Mouse (Mus musculus): Measurements from ENCODE around the gene Sh3pxd2b. TPM values are rescaled to one million over a fixed set of nuclear protein-coding genes. Genes with fewer than 3 reads are reported as not detected.

Gene Sh3pxd2b
- polyA plus RNA-seq, 1 experiment from 2014 or later: 24.6 TPM

GRCm38 (mm10) chr11:32345504-32346297, 1.9 kb upstream of the Sh3pxd2b start:
- Histone ChIP-seq H3K4me3 (no peak overlapping the region), H3K4me1 (peaks cover 35% of the 10 kb centered on the region), H3K36me3 (peaks cover 4% of the 10 kb centered on the region; the same call in 1 of the 2 replicates), H3K4me2 (replicated peaks) (no peak overlapping the region), H3K9me3 (no peaks in the 10 kb centered on the region), H3K27me3 (replicated peaks) (no peaks in the 10 kb centered on the region), H3K27ac (no peak overlapping the region), H3K9ac (no peak overlapping the region)
- WGBS: 58% methylated on average over 6 of the region's 6 CpGs
- ATAC-seq (ENCODE audit: low FRiP score, low read depth): no peak

- 2% methylated on average over 10 of the region's 10 CpGs for WGBS
- peak; percentile 48 for ATAC-seq (ENCODE audit: low FRiP score, low read depth)
- H3K36me3 ChIP-seq: peaks cover 19% of the 10 kb centered on the region
Measured at GRCm38 (mm10) chr11:32347264-32347606, 385 bp upstream of the Sh3pxd2b start.

GRCm38 (mm10) chr11:32348433-32349283, 1.0 kb downstream of the Sh3pxd2b start:
- Histone ChIP-seq H3K9ac (peak overlapping the region; percentile 89), H3K27me3 (replicated peaks) (no peaks in the 10 kb centered on the region), H3K4me2 (replicated peaks) (peak overlapping the region; percentile 90), H3K27ac (no peak overlapping the region), H3K36me3 (peaks cover 31% of the 10 kb centered on the region), H3K4me1 (peaks cover 35% of the 10 kb centered on the region), H3K9me3 (no peaks in the 10 kb centered on the region), H3K4me3 (peak overlapping the region; percentile 72)
- WGBS: 16% methylated on average over 9 of the region's 9 CpGs
- peak; percentile 13; the same call in 1 of the 2 replicates for ATAC-seq (ENCODE audit: low FRiP score, low read depth)

More at GRCm38 (mm10) chr11:32347264-32347606, 385 bp upstream of the Sh3pxd2b start:
- H3K9ac ChIP-seq: peak overlapping the region; percentile 89
- H3K4me3 ChIP-seq: peak overlapping the region; percentile 72
- H3K27me3 ChIP-seq (replicated peaks): no peaks in the 10 kb centered on the region
- peak overlapping the region; percentile 90 for H3K4me2 ChIP-seq (replicated peaks)
- H3K27ac ChIP-seq: peak overlapping the region; percentile 28; the same call in 1 of the 2 replicates
- H3K9me3 ChIP-seq: no peaks in the 10 kb centered on the region
- H3K4me1 ChIP-seq: peaks cover 35% of the 10 kb centered on the region

GRCm38 (mm10) chr11:32349284-32349953, 1.8 kb downstream of the Sh3pxd2b start:
- Histone ChIP-seq H3K4me1 (peaks cover 35% of the 10 kb centered on the region), H3K9ac (0 out of 2 replicates have a peak overlapping the region, but pooled peaks have one; percentile 89), H3K4me3 (peak overlapping the region; percentile 72; the same call in 1 of the 2 replicates), H3K27me3 (replicated peaks) (no peaks in the 10 kb centered on the region), H3K36me3 (peaks cover 36% of the 10 kb centered on the region), H3K27ac (no peak overlapping the region), H3K4me2 (replicated peaks) (peak overlapping the region; percentile 90), H3K9me3 (no peaks in the 10 kb centered on the region)
- WGBS: 75% methylated on average over 13 of the region's 13 CpGs
- ATAC-seq (ENCODE audit: low FRiP score, low read depth): no peak

DNA sequence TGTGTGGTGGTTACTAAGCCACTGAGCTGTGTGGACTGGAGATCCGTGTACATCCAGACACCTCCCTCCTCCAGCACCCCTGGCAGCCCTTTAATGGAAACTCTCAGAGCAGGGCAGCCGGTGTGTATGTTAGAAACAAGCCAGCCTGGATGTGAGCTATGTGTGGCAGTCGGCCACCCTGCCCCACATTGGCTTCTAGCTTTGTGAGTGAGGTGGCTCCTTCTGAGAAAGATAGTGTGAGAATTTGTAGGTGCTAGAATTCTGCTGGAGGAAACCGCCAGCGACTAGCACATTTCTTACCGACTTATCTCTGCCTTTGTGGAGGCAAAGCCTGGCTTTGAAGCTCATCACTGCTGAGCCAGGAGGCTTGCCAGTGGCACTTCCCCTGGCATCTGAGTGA, 5.3 kb downstream of the Sh3pxd2b start:
- Histone ChIP-seq H3K4me2 (replicated peaks) (no peak overlapping the region), H3K36me3 (peaks cover 38% of the 10 kb centered on the region), H3K4me3 (no peak overlapping the region), H3K9me3 (no peaks in the 10 kb centered on the region), H3K4me1 (peaks cover 28% of the 10 kb centered on the region), H3K9ac (no peak overlapping the region), H3K27ac (no peak overlapping the region), H3K27me3 (replicated peaks) (no peaks in the 10 kb centered on the region)
- WGBS: 86% methylated on average over 6 of the region's 6 CpGs
- ATAC-seq (ENCODE audit: low FRiP score, low read depth): no peak

DNA sequence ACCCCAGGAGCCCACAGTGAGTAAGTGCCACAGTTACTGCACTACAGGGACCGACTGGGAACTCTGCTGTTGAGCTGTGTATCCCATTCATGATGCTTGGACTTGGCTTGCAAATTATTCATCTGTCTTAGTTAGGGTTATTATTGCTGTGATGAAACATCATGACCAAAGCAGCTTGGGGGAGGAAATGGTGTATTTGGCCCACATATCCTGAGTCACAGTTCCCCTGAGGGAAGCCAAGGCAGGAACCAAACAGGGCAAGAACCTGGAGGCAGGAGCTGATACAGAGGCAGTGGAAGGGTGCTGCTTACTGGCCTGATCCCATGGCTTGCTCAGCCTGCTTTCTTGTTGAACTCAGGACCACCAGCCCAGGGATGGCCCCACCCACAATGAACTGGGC, 7.8 kb downstream of the Sh3pxd2b start:
- H3K4me1 ChIP-seq: peaks cover 3% of the 10 kb centered on the region; the same call in 1 of the 2 replicates
- ATAC-seq (ENCODE audit: low FRiP score, low read depth): no peak
- H3K27me3 ChIP-seq (replicated peaks): no peaks in the 10 kb centered on the region
- H3K9ac ChIP-seq: no peak overlapping the region
- H3K27ac ChIP-seq: no peak overlapping the region
- no peak overlapping the region for H3K4me2 ChIP-seq (replicated peaks)
- no peak overlapping the region for H3K4me3 ChIP-seq
- peaks cover 37% of the 10 kb centered on the region for H3K36me3 ChIP-seq
- WGBS: 76% methylated on average over 1 of the region's 1 CpGs
- H3K9me3 ChIP-seq: no peaks in the 10 kb centered on the region

- no peaks in the 10 kb centered on the region for H3K27me3 ChIP-seq (replicated peaks)
- no peak overlapping the region for H3K9ac ChIP-seq
- peaks cover 2% of the 10 kb centered on the region; the same call in 1 of the 2 replicates for H3K4me1 ChIP-seq
- H3K9me3 ChIP-seq: no peaks in the 10 kb centered on the region
- ATAC-seq (ENCODE audit: low FRiP score, low read depth): 0 out of 2 replicates have a peak, but pooled peaks have one; percentile 39
- no peak overlapping the region for H3K4me3 ChIP-seq
- WGBS: 59% methylated on average over 9 of the region's 9 CpGs
- no peak overlapping the region for H3K4me2 ChIP-seq (replicated peaks)
- H3K36me3 ChIP-seq: peaks cover 20% of the 10 kb centered on the region
- H3K27ac ChIP-seq: no peak overlapping the region
Measured at GRCm38 (mm10) chr11:32357686-32358085, 10.1 kb downstream of the Sh3pxd2b start.

DNA sequence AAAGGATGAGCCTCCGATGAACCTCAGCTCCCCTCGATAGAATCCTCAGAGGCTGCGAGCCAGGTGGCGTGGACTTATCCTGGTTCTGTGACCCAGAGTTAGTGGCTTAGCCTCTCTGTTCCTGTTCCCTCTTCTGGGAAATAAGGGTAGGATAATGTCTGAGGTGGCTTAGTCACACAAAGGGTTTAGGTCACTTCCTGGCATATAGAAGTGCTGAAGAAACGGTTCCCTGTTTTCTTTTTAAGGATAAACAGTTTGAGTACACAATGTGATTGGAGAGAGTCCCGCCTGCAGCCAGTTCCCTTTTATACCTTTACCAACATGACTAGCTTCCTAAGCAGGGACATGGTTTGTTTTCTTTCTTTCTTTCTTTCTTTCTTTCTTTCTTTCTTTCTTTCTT, 10.8 kb downstream of the Sh3pxd2b start:
- WGBS: 84% methylated on average over 6 of the region's 6 CpGs
- Histone ChIP-seq H3K9ac (no peak overlapping the region), H3K9me3 (no peaks in the 10 kb centered on the region), H3K27ac (no peak overlapping the region), H3K27me3 (replicated peaks) (no peaks in the 10 kb centered on the region), H3K4me2 (replicated peaks) (no peak overlapping the region), H3K4me3 (no peak overlapping the region), H3K36me3 (peaks cover 14% of the 10 kb centered on the region), H3K4me1 (peaks cover 10% of the 10 kb centered on the region)
- no peak for ATAC-seq (ENCODE audit: low FRiP score, low read depth)

DNA sequence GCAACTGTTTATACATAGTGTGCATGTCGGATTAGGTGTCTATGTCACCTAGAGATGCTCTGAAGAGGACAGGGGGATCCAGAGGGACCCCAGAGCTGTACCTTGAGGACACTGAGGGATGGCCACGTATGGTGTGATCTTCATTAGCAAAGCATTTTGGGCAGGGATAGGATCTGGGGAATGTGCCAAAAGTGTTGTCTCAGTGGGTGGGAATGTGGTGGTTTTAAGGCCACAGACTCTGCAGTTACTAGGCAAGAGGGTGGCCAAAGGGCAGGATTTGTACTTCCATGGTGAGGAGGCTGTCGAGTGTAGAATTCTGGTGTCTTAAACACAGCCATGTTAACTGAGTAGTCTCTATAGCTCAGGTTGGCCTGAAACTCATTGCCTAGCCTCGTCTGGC, 11.9 kb downstream of the Sh3pxd2b start:
- no peak overlapping the region for H3K4me2 ChIP-seq (replicated peaks)
- no peak overlapping the region for H3K9ac ChIP-seq
- no peak overlapping the region for H3K4me3 ChIP-seq
- no peaks in the 10 kb centered on the region for H3K27me3 ChIP-seq (replicated peaks)
- no peak for ATAC-seq (ENCODE audit: low FRiP score, low read depth)
- no peaks in the 10 kb centered on the region for H3K9me3 ChIP-seq
- H3K4me1 ChIP-seq: peaks cover 18% of the 10 kb centered on the region
- H3K27ac ChIP-seq: no peak overlapping the region
- WGBS: 93% methylated on average over 4 of the region's 4 CpGs
- peaks cover 5% of the 10 kb centered on the region; the same call in 1 of the 2 replicates for H3K36me3 ChIP-seq

DNA sequence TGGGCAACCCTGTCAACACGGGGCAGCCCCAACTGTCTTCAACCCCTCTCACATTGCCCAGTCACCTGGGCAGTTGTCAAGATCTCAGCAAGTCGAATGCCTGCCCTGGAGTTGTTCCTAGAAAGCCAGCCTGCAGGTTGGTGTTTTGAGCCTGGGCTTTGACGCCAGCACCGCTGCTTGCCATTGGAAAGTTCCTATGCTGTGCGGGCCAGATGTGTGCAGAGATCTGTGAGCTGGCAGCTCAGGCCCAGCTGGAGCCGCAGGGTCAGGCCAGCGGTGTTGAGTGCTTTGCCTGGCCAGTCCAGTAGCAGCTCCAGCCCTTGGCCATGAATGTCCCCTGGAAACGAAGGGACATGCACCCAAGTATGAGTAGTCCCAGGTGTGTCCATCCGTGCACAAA, 14.2 kb downstream of the Sh3pxd2b start:
- Histone ChIP-seq H3K27ac (no peak overlapping the region), H3K27me3 (replicated peaks) (no peaks in the 10 kb centered on the region), H3K9ac (no peak overlapping the region), H3K4me2 (replicated peaks) (no peak overlapping the region), H3K4me3 (no peak overlapping the region), H3K9me3 (no peaks in the 10 kb centered on the region), H3K4me1 (peaks cover 22% of the 10 kb centered on the region), H3K36me3 (peaks cover 5% of the 10 kb centered on the region; the same call in 1 of the 2 replicates)
- ATAC-seq (ENCODE audit: low FRiP score, low read depth): no peak
- 93% methylated on average over 9 of the region's 9 CpGs for WGBS

DNA sequence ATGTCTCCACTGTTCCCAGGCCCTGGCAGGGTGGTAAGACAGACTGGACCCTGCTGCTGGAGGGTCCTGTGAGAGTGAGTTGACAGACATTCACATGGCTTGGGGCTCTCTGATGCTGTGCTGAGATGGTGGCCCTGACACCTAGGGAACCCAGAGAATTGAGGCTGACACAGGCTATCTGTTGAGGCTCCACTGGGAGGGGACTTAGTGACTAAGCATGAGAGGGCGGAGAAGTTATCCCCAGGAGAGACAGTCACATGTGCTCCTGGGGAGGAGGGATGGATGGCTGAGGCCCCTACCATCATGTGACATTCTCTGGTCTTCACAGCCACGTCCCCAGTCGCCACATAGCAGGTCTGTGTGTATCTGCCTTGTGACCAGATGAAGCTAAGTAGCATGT, 15.6 kb downstream of the Sh3pxd2b start:
- no peak overlapping the region for H3K27ac ChIP-seq
- ATAC-seq (ENCODE audit: low FRiP score, low read depth): 0 out of 2 replicates have a peak, but pooled peaks have one; percentile 46
- peaks cover 22% of the 10 kb centered on the region for H3K4me1 ChIP-seq
- peaks cover 5% of the 10 kb centered on the region; the same call in 1 of the 2 replicates for H3K36me3 ChIP-seq
- H3K27me3 ChIP-seq (replicated peaks): no peaks in the 10 kb centered on the region
- no peaks in the 10 kb centered on the region for H3K9me3 ChIP-seq
- whole genome bisulfite sequencing: 77% methylated on average over 3 of the region's 3 CpGs
- no peak overlapping the region for H3K4me3 ChIP-seq
- H3K9ac ChIP-seq: peak overlapping the region; percentile 21; the same call in 1 of the 2 replicates
- H3K4me2 ChIP-seq (replicated peaks): no peak overlapping the region
